Mouse (Mus musculus) intestine, embryonic 14.5 days (tissue): Measurements from ENCODE around the gene Vmn1r137. TPM values are rescaled to one million over a fixed set of nuclear protein-coding genes. Genes with fewer than 3 reads are reported as not detected.
"Not testable (repeated sequence)": the region's sequence is repeated elsewhere in the genome, so short reads cannot be mapped to it uniquely, and the experiment has no call there.

ENCODE experiments used
- ATAC-seq: fragments of 200-750 bp; cut with Nextera tagmentation; replicated peaks from 2 replicates; pipeline ENCODE4 v1.8.0; 2017; ENCODE audit warnings: low read depth, moderate number of reproducible peaks, moderate TSS enrichment, moderate library complexity; ENCODE audit not compliant: low FRiP score, low TSS enrichment
- DNase-seq: peaks from one replicate; pipeline ENCODE4 v3.0.0-alpha.2; 2018; ENCODE audit warnings: low spot score
- H3K27ac ChIP-seq: fragments of 300-500 bp; sonication (generic); 2 replicates; pipeline ENCODE4 v1.5.1; 2014; ENCODE audit warnings: low read depth, mild to moderate bottlenecking, control low read depth
- H3K27me3 ChIP-seq: fragments of 300-500 bp; sonication (generic); replicated peaks from 2 replicates; pipeline ENCODE4 v1.6.1; 2014; ENCODE audit warnings: low read length, control low read depth; ENCODE audit not compliant: control insufficient read depth, insufficient read depth
- H3K36me3 ChIP-seq: fragments of 300-500 bp; sonication (generic); 2 replicates; pipeline ENCODE4 v1.6.1; 2014; ENCODE audit warnings: low read length, control low read depth; ENCODE audit not compliant: control insufficient read depth, insufficient read depth
- H3K4me1 ChIP-seq: fragments of 300-500 bp; sonication (generic); replicated peaks from 2 replicates; pipeline ENCODE4 v1.6.1; 2014; ENCODE audit warnings: low read length, control low read depth, mixed read lengths; ENCODE audit not compliant: control insufficient read depth, insufficient read depth
- H3K4me2 ChIP-seq: fragments of 300-500 bp; sonication (generic); 2 replicates; pipeline ENCODE4 v1.6.1; 2014; ENCODE audit warnings: low read length
- H3K4me3 ChIP-seq: fragments of 300-500 bp; sonication (generic); 2 replicates; pipeline ENCODE4 v1.5.1; 2014; ENCODE audit warnings: low read depth, low read length, control low read depth, mixed read lengths
- H3K9ac ChIP-seq: fragments of 300-500 bp; sonication (generic); 2 replicates; pipeline ENCODE4 v1.6.1; 2014; ENCODE audit warnings: mild to moderate bottlenecking, low read length
- H3K9me3 ChIP-seq: fragments of 300-500 bp; sonication (generic); 2 replicates; pipeline ENCODE4 v1.6.1; 2016; ENCODE audit warnings: low read length, control low read depth; ENCODE audit not compliant: control insufficient read depth
- WGBS: fragments of 180-500 bp; shearing (Covaris S2); extraction: QIAGEN DNeasy Blood & Tissue Kit; methylation state at CpG from one replicate; pipeline ENCODE4 v1.1.7; 2014; 5-methylcytosine and 5-hydroxymethylcytosine counted together
- polyA plus RNA-seq: library from polyadenylated mRNA; unstranded; fragments of >200 nt; fragmentation: Nextera tagmentation; extraction: Ambion mirVana; gene quantifications from 2 replicates; pipeline ENCODE4 v1.2.1, GENCODE M21; 2014

Vmn1r137 gene
- polyA plus RNA-seq: not detected in 2 replicates

GRCm38 (mm10) chr7:21994287-21994686 is at the start of gene Vmn1r137:
TSS of gene Vmn1r137 (plus strand) at chr7:21994587.
- not testable (repeated sequence) for H3K4me3 ChIP-seq, H3K27ac ChIP-seq, H3K4me2 ChIP-seq, ATAC-seq, DNase-seq, H3K9me3 ChIP-seq, H3K4me1 ChIP-seq, H3K27me3 ChIP-seq, H3K9ac ChIP-seq, H3K36me3 ChIP-seq
- WGBS: no CpG with 5 or more reads among the region's 3 CpGs

- H3K4me3 ChIP-seq, H3K9ac ChIP-seq, H3K27ac ChIP-seq, H3K27me3 ChIP-seq, ATAC-seq, DNase-seq, H3K9me3 ChIP-seq, H3K4me1 ChIP-seq, H3K4me2 ChIP-seq, H3K36me3 ChIP-seq: not testable (repeated sequence)
- WGBS: no CpG with 5 or more reads among the region's 2 CpGs
Measured at GRCm38 (mm10) chr7:22028797-22029196, 34.4 kb downstream of the Vmn1r137 start, which contains the start of gene Vmn1r138. TSS of gene Vmn1r138 (minus strand) at chr7:22028897.

Other genes with a start within 250 kb of the Vmn1r137 start
- not detected in 2 replicates for gene Gm4175, start 233.1 kb upstream of the Vmn1r137 start, polyA plus RNA-seq
- gene Gm4177, start 197.9 kb upstream of the Vmn1r137 start, polyA plus RNA-seq: not detected in 2 replicates
- not detected in 2 replicates for gene Vmn1r135, start 162.2 kb upstream of the Vmn1r137 start, polyA plus RNA-seq
- not detected in 2 replicates for gene Gm5725, start 150.3 kb upstream of the Vmn1r137 start, polyA plus RNA-seq
- not detected in 2 replicates for gene Gm5891, start 73.3 kb upstream of the Vmn1r137 start, polyA plus RNA-seq
- gene Vmn1r138, start 34.3 kb downstream of the Vmn1r137 start, polyA plus RNA-seq: not detected in 2 replicates
- gene Gm6176, start 61.7 kb downstream of the Vmn1r137 start, polyA plus RNA-seq: not detected in 2 replicates
- gene Vmn1r139, start 74.5 kb downstream of the Vmn1r137 start, polyA plus RNA-seq: not detected in 2 replicates
- not detected in 2 replicates for gene Gm16451, start 123.7 kb downstream of the Vmn1r137 start, polyA plus RNA-seq
- gene Gm10666, start 140.2 kb downstream of the Vmn1r137 start, polyA plus RNA-seq: not detected in 2 replicates
- gene Vmn1r142, start 169.4 kb downstream of the Vmn1r137 start, polyA plus RNA-seq: not detected in 2 replicates
- gene Vmn1r143, start 194.8 kb downstream of the Vmn1r137 start, polyA plus RNA-seq: not detected in 2 replicates
- gene Gm8653, start 206.7 kb downstream of the Vmn1r137 start, polyA plus RNA-seq: not detected in 2 replicates
- gene Gm8453, start 234.9 kb downstream of the Vmn1r137 start, polyA plus RNA-seq: not detected in 2 replicates